Mouse (Mus musculus): ENCODE results near the gene Gm49340. TPM values are rescaled to one million over a fixed set of nuclear protein-coding genes. Genes with fewer than 3 reads are reported as not detected.

Gene Gm49340
- polyA plus RNA-seq (2017; shearing (Covaris generic)) = not detected

DNA sequence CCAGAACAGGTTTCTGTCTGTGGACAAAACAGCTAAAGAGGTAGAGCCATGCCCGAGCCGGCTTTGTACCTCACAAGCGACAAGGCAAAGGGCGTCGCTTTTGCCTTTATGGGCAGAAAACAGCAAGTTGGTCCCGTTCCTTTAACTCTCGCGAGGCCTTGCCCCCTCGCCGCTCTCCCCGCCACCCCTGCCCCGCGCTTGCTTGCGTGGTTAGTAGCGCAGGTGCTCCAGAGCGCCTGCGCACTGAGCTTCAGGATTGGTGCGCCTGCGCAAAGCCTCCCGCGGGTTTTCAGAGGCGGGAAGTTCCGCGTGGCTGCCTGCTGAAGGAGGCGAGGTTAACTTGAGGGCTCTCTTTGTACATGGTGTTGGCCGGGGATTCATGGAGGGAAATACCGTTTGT, at the start of gene Gm49340, which contains the start of the genes Aspa and Spata22:
TSS of gene Gm49340 (plus strand) at position 300 of the 400 bp plus-strand sequence.
TSS of gene Aspa (minus strand) at position 155 of the 400 bp plus-strand sequence.
TSS of gene Spata22 (plus strand) at position 300 of the 400 bp plus-strand sequence.

DNA sequence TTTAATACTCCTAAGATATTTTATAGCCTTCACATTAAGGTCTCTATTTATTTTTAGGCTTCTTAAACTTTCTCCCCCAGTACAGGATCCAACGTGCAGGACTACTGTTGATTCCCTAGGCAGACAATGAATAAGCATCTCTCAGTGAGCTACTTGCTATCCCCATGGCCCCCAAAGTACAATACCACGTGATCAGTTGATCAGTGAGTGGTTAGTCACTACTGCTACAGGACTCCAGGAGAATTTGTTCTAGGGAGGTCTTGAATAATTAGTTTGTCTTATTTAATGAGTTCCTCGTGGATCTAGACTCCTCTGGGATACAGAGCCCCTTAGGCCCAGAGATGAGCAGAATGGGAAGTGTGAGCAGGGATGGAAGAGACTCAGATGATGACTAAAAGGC, 20.9 kb downstream of the Gm49340 start, which contains the start of gene Olfr20:
TSS of gene Olfr20 (plus strand) at position 301 of the 400 bp plus-strand sequence.

DNA sequence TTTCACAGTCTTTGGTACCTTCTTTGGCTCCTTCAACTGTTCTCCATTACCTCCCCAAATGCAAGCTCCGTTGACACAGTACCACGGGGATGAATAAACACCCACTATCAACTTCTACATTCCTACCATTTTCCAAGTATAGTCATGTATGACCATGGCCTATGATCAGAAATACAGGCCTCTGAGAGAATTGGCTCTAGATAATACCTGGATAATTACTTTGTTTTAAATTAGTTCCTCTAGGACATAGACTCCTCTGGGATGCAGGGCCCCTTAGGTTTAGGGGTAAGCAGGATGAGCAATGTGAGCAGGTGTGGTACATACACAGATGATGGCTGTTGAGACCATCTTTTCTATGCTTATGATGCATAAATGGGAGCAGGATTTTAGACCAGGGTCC, 41.4 kb downstream of the Gm49340 start, which contains the start of gene Olfr376:
TSS of gene Olfr376 (plus strand) at position 301 of the 400 bp plus-strand sequence.

DNA sequence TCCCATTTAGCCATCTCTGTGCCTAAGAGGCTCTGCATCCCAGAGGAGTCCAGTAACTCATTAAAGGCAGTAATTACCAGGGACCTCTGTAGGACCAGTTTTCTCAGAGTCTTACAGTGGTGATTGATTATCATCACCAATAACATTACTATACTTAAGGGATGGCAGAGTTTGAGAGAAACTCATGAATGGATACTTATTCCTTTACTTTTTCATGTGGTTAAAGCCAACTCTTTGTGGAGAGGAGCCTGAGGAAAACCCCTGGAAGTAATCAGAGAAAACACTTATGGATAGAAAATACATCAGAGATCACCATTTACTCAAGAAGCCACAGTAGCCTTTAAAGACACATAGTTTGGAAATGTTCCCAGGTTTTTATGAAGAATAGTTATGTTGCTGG, 70.0 kb downstream of the Gm49340 start, which contains the start of gene Olfr1:
TSS of gene Olfr1 (minus strand) at position 101 of the 400 bp plus-strand sequence.

Other genes starting within 250 kb of the Gm49340 start
- 0.41 TPM for gene Itgae, start 239.2 kb upstream of the Gm49340 start, polyA plus RNA-seq (2017; shearing (Covaris generic))
- 2.8 TPM for gene Haspin, start 191.4 kb upstream of the Gm49340 start, polyA plus RNA-seq (2017; shearing (Covaris generic))
- not detected for gene P2rx5, start 169.3 kb upstream of the Gm49340 start, polyA plus RNA-seq (2017; shearing (Covaris generic))
- gene Emc6, start 152.7 kb upstream of the Gm49340 start, polyA plus RNA-seq (2017; shearing (Covaris generic)) = 101 TPM
- 20.2 TPM for gene Tax1bp3, start 152.7 kb upstream of the Gm49340 start, polyA plus RNA-seq (2017; shearing (Covaris generic))
- gene Ctns, start 130.7 kb upstream of the Gm49340 start, polyA plus RNA-seq (2017; shearing (Covaris generic)) = 16.6 TPM
- gene Shpk, start 130.3 kb upstream of the Gm49340 start, polyA plus RNA-seq (2017; shearing (Covaris generic)) = 7.3 TPM
- not detected for gene Trpv1, start 95.4 kb upstream of the Gm49340 start, polyA plus RNA-seq (2017; shearing (Covaris generic))
- gene Trpv3, start 62.4 kb upstream of the Gm49340 start, polyA plus RNA-seq (2017; shearing (Covaris generic)) = not detected
- gene Aspa, start 145 bp upstream of the Gm49340 start, polyA plus RNA-seq (2017; shearing (Covaris generic)) = not detected
- gene Spata22, start within 50 bp of the Gm49340 start, polyA plus RNA-seq (2017; shearing (Covaris generic)) = not detected
- gene Olfr20, start 21.0 kb downstream of the Gm49340 start, polyA plus RNA-seq (2017; shearing (Covaris generic)) = not detected
- not detected for gene Olfr376, start 41.5 kb downstream of the Gm49340 start, polyA plus RNA-seq (2017; shearing (Covaris generic))
- not detected for gene Olfr1, start 69.9 kb downstream of the Gm49340 start, polyA plus RNA-seq (2017; shearing (Covaris generic))
- gene Olfr378, start 98.7 kb downstream of the Gm49340 start, polyA plus RNA-seq (2017; shearing (Covaris generic)) = not detected
- not detected for gene Olfr380, start 127.8 kb downstream of the Gm49340 start, polyA plus RNA-seq (2017; shearing (Covaris generic))
- gene Olfr381, start 161.9 kb downstream of the Gm49340 start, polyA plus RNA-seq (2017; shearing (Covaris generic)) = not detected
- not detected for gene Olfr382, start 187.5 kb downstream of the Gm49340 start, polyA plus RNA-seq (2017; shearing (Covaris generic))